Mouse (Mus musculus) layer of hippocampus, adult 9-10 months (tissue): ENCODE measurements at regions not wholly inside any gene's neighbourhood (a gene's known extent, or its start where the extent isn't known, plus 50 kb on each side); places are given as distances from the start of the nearest gene placed in this dataset.

Experiments
- DNase-seq: peaks from one replicate; pipeline ENCODE4 v3.0.0; 2022; ENCODE audit warnings: low spot score

DNA sequence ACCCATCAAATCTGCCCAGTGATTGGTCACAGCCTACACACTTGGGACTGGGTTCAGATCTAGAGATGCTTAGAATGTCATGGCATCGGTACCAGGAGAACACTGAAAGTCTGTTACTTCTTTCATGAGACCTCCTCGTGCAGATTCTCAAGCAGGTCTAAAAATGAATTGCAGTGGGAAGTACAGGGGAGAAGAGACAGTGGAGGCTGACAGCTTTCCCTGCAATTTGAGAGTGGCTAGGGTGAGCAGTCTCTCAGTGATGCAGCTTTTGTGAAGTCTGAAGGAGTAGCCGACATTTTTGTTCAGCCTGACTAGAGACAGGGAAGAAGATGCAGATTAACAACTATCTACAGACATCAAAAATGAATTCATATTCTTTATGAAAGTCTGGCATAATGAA, 112.5 kb downstream of the Fam198b start:
- DNase-seq = no peak

DNA sequence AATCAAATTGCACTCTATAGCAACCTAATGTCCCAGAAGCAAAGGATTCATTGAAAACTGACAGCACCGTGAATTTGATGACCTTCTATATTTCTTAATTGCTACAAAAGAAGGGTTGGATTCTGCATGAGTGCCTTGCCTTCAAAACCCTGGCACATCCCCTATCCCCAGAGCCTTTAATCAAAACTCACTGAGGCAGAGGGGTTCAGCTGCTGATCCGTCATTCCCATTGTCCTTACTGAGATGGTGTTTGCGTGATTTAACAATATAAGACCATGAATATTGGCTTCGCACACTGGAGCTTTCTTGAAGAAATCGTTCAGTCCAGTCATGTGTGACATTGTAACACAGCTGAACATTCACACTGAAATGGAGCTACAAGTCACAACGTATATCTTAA, 118.0 kb downstream of the Fam198b start:
- no peak for DNase-seq

GRCm38 (mm10) chr3:80003300-80004090, 119.2 kb downstream of the Fam198b start:
- DNase-seq = no peak

- DNase-seq = no peak
Observed at GRCm38 (mm10) chr3:80004556-80004955, 120.2 kb downstream of the Fam198b start.

- no peak for DNase-seq
Observed at GRCm38 (mm10) chr3:80004966-80005365, 120.6 kb downstream of the Fam198b start.

DNA sequence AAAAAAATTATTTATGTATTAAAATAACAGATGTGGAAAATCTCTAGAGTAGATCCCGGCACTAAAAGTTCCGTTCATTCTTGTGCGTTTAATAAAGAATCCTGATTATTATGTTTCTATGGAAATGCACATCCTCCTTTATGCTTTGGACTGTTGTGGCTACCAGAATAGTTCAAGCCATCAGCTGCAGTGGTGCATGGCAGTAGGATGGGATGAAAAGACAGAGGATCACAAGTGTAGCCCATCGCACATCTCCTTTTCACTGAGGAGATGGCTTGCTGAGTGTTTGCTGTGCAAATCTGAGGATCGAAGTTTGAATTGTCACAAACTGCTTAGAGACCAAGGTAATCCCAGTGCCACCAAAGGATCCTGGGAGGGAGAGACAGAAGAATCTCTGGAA, 121.0 kb downstream of the Fam198b start:
- DNase-seq = no peak

GRCm38 (mm10) chr3:80006263-80006662, 121.9 kb downstream of the Fam198b start:
- DNase-seq = no peak

- DNase-seq = no peak
Observed at GRCm38 (mm10) chr3:80007006-80007405, 122.7 kb downstream of the Fam198b start.

DNA sequence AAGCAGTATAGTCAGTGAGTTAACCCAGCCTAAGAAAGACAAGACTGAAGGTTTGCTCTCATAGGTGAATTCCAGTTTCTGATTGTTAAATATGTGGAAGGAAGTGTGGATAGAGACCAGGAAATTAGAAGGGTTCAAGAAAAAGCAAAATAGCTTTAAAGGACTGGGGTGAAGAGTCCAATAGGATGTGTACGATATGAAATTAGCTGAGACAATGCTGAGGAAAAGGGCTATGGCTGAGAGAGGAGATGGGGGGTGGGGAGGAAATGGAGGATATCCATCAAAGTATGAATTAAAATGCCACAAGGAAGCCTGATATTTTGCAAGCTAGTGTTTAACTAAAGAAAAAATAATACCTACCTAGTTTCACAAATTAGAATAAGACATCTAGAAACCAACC, 124.9 kb downstream of the Fam198b start:
- DNase-seq = no peak

GRCm38 (mm10) chr3:80025795-80026194, 141.5 kb downstream of the Fam198b start:
- no peak for DNase-seq

- peak; percentile 33 for DNase-seq
Observed at GRCm38 (mm10) chr3:80033071-80033470, 148.7 kb downstream of the Fam198b start.

DNA sequence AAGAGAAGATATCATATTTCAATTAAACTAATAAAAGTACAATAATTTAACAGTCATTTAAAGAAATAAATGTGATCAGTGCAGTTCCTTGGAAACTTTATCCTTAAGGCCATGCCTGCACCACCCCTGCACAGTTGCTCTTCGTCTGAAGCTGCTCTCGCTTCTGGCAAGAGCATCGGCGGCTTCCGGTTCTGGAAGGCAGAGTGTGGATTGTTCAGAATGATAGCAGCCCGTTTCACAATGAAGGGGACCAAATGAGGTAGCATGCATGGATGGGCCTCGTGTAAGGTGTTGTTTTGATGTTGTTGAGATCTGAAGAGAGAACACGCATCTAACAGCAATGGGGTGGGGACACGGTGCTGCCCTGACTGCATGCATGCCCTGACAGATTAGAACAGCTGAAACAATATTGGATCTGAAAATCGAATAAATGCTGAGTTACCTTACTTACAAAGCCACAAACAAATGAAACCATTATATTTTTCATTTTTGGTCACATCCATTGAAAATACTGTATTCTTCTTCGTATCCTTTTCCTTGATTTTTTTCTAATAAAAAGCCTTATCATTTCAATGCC, 154.3 kb downstream of the Fam198b start:
- no peak for DNase-seq

GRCm38 (mm10) chr3:80042756-80043484, 158.6 kb downstream of the Fam198b start:
- no peak for DNase-seq

DNA sequence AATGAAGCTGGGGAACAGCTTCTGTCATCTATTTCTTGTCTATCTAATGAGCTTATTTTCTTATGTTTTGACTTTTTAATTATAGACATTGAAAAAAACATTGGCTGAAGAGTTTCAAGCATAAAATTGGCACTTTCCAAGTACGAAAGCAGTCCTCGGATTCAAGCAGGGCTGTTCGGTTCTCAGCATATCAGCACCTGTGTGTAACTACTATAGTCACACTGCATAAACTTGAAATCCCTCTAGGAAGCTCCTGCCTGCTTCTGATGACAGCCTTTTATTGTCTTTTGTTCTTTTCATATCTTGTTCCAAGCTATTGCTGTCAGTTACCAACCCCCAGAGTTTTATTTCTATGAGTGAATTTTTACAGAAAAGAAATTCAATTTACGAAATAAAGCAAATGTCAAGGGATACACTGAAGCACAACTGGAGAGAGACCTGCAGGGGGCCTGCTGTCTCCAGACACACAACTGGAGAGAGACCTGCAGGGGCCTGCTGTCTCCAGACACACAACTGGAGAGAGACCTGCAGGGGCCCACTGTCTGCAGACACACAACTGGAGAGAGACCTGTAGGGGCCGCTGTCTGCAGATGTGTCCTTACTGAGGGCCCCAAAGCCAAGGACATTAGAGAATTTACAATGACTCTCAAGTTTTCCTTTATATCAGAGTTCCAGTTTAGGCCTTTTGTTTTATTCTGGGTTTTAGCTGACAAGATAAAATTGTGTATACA, 165.3 kb downstream of the Fam198b start:
- DNase-seq = no peak

DNA sequence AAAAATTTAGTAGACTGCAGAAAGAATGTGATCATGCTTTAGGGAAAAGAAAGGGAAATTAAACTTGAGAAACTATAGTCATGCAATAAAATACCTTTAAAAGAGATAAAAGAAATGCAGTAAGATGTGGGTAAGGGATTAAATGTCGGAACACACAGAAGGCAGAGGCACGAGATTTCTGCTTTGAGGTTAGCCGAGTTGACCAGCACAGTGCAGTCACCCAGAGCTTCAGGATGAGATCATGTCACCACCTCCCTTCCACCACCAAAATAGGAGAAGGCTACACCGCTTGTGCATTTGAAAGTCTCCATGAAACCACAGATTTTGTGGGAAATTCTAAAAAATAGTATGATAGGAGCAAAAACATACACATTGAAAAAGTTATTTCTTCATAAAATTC, 166.6 kb downstream of the Fam198b start:
- no peak for DNase-seq

GRCm38 (mm10) chr3:80051963-80052362, 167.6 kb downstream of the Fam198b start:
- DNase-seq = no peak

DNA sequence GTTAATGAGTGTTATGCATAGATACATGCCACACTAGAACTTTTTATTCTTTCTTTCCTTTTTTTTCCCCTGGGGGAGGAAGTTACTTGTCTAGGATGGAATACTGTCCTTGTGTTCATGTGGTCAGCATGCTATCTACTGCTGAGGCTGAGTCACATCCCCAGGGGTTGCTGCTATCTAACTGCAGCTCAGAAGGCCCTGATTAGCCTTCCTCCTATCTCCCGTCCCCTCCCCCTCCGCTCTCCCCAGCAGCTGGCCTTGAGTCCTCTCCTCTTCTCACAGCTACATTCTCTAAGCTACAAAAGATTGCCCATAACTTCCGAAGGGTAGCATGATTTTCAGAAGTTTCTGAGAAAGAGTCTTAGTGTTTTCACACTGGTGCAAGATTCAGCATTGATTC, 168.5 kb downstream of the Fam198b start:
- no peak for DNase-seq

- DNase-seq = no peak
Observed at GRCm38 (mm10) chr3:80053435-80053834, 169.1 kb downstream of the Fam198b start.

DNA sequence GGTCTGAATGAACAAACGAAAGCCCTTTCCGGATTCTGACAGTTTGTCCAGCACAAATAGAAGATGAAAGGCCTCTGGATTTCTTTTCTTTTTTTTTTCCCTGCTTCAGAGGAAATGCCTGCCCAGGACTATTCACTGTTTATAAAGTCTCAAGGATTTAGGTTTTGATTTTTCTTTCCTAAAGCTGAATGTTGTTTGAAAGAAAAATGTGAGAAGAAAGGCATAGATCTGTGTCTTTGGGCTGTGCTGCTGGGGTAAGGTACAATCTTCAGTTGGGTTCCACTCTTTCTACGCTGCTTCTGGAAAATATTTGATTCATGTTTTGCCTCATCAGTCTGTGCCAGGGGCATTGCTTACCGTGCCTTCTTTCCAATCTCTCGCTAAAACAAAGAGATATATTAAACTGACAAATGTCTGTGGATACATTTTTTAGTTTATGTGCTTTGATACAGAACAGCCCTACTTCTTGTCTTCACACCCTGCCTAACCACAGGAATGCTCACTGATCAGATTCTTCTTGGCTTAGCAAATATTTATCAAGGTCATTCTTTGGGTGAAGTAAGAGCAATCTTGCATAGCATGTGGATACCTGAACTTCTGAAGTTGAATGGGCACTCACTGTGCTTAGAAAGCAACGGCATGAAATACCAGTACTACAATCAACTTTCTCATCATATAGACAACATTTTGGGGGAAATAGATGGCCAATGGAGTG, 172.5 kb downstream of the Fam198b start:
- no peak for DNase-seq

GRCm38 (mm10) chr3:80058722-80059121, 174.4 kb downstream of the Fam198b start:
- peak; percentile 64 for DNase-seq

GRCm38 (mm10) chr3:80070726-80071125, 186.4 kb downstream of the Fam198b start:
- no peak for DNase-seq
